Mouse (Mus musculus) cerebellum, adult (tissue): Measurements from ENCODE around the gene Prkg2.

Experiments
- ATAC-seq: cut with Nextera tagmentation; 2 replicates; pipeline ENCODE4 v1.9.2; 2017; ENCODE audit warnings: mild to moderate bottlenecking, moderate library complexity, mixed read lengths; ENCODE audit not compliant: insufficient number of reproducible peaks, low FRiP score, low TSS enrichment

Gene Prkg2

GRCm38 (mm10) chr5:98978316-98978715 is 58.8 kb downstream of the Prkg2 start:
- no peak for ATAC-seq

GRCm38 (mm10) chr5:98975877-98976672 is 61.1 kb downstream of the Prkg2 start:
- no peak for ATAC-seq

GRCm38 (mm10) chr5:98966679-98967078 is 70.5 kb downstream of the Prkg2 start:
- ATAC-seq: no peak

- no peak for ATAC-seq
These were observed 72.0 kb downstream of the Prkg2 start for GRCm38 (mm10) chr5:98965139-98965538.

DNA sequence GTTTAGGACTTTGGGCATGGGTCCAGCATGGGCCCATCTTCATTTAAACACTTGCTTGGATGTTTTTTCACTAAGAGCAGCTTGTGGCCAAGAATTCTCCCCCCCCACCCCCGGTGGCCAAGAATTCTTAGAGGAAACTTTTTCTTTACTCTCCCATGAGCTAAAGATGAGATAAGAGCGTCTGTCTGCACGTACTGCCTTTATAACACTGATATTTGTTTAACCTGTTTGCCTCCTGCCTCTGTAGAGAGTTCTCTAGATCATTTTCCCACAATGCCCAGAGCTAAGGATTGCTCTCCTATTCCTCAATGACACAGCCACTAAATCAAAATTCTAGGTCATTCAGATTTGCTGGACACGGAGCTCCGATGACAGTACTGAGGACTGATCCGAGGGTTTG is 72.8 kb downstream of the Prkg2 start:
- ATAC-seq: no peak

DNA sequence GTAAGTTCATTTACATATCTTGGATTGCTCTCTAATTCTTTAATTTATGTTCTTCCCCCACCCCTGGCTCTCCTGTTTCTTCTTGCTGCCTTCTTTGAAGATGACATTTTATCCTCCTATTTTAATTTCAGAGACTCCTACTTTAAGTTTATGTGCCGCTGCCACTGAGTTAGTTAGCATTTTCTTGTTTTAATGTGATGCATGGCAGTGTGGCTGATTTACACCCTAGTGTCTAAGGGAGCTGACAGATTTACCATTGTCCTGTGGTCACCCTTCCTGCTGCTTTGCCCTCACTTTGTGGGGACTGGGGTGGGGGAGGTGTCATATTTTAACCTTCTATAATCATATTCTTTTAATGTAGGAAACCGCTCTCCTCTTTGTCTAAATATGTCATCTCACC is 74.7 kb downstream of the Prkg2 start:
- ATAC-seq: no peak

- ATAC-seq: no peak
These were observed 81.6 kb downstream of the Prkg2 start for GRCm38 (mm10) chr5:98955576-98955975.

DNA sequence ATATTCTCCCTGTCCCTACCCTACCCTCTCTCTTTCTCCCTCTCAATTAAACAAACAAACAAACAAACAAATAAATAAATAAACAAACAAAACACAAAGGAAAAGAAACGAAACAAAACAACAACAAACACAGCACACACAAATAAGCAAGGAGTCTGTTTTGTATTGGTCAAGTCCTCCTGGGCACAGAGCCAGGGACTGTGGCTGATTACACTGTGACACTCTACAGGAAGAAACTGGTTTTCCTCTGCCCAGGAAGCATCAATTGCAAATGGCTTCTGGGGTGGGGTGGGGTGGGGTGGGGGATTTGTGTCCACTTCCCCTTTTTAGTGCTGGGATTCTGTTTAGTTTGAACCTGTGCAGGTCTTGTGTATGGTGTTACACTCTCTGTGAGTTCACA is 83.8 kb downstream of the Prkg2 start:
- no peak for ATAC-seq

DNA sequence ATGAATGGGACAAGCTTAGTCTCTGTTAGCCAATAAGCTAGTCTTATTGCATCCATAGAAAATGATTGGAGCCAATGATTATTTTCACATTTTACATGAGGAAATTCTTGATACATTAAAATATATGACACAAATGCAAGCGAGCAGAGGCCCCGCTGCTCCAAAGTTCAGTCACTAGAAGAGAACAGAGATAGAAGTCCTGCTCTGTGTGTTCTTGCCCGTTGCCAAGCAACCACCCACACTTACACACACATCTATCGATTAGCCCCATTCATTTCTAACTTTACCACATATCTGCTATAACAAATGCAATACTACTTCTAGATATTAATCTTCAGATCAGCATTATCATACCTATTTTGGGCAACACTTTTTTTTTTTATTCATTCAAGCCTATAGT is 85.6 kb downstream of the Prkg2 start:
- ATAC-seq: no peak

DNA sequence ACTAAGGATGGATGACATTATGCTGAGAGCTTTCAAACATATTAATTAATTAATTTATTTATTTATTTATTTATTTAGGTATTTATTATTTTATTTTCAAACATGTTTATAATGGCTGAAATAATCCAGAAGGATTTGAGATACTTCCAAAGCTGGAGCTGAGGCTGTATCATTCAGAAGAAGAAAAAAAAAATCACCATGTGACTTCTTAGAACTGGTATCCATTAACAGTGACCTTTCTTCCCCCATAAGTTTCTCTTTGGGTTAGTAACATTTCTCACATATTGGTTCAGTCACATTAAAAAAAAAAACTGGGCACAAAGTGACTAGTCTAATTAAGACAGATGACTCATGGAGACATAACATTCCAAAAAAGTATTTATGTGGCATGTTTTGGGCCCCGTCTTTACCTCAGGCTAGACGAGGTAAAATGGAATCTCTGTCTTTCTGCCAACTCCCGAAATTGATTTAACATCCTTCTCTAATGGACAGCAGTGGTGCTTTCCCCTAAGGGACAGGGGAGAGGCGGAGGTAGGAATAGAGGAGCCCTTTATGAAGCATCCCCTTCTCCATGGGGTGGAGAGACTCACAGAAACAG is 86.6 kb downstream of the Prkg2 start:
- ATAC-seq: no peak

DNA sequence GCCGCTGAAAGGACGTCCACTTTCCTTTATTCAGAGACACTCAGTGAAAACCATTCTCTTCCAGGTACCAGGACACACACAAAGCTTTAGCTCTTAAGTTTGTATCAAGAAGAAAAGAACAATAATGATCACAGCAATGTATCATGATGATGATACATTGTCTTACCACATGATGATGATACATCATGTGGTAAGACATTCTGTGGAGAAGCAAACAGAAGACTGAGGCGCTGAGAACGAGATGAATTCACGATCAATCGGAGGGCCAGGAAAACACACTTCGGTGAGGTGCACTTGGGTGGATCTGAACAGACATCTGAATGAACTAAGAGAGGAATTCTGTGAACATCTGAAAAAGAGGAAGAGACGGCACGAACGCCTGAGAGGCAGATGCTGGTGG is 87.4 kb downstream of the Prkg2 start:
- ATAC-seq: no peak

DNA sequence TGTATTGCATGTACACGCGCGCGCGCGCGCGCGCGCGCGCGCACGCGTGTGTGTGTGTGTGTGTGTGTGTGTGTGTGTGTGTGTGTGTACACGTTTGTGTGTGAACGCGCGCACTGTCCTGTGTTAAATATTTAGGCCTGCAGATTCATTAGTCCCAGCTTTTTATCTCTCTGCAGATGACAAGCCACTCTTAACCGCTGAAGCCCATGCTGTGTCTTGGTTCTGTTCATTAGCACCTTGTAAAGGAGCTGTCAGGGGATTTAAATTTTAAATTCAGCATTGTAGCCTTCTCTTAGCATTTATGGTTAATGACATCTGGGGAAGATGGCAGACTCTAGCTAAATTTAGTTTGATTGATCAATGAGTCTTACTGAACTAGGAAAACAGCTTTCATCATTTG is 90.5 kb downstream of the Prkg2 start:
- ATAC-seq: no peak

GRCm38 (mm10) chr5:98946117-98946620 is 91.0 kb downstream of the Prkg2 start:
- ATAC-seq: no peak

DNA sequence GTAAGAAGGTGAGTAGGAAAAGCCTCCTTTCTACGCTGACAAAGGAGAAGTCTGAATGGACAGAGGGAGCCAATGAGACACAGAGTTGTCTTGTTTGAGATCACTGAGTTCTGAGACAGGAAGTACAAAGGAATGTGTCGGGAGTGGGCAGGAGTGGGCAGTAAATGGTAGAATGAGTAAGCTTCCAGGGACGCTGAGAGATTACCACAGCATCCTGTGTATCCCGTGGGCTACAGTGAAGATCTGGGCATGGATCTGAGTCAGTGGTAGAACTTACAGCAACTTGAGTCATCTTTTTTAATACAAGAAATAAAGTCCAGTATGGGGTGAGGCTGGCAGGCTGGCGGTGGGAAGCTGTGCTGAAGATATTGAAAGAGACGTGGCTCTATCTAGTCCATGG is 93.4 kb downstream of the Prkg2 start:
- ATAC-seq: no peak

GRCm38 (mm10) chr5:98940731-98941130 is 96.4 kb downstream of the Prkg2 start:
- no peak for ATAC-seq

DNA sequence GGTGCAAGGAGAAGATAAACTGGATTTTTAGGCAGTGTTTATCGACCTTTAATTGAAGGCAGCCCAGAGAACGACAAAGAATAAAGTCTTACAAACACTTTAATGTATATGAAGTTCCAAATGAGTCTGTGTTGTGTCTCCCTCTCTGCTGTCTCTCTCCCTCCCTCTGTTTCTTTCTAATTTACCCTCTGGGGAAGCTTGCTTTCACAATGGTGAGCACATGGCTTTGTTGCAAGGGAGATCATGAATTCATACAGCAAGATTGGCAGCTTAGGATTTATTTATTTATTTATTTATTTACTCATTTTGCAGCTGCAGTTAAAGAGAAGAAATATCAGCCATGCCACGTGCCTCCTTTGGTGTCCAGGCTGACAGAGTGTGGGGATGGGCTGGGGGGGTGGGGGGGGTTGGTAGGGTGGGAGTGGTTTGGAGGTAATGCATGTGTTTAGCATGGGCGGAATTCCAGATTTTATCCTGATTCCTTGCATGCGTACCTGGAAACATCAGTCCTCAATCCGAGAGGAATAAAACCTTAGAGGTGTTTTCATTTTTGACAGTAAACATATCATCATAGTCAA is 97.4 kb downstream of the Prkg2 start:
- no peak for ATAC-seq

GRCm38 (mm10) chr5:98939116-98939515 is 98.0 kb downstream of the Prkg2 start:
- ATAC-seq: no peak

DNA sequence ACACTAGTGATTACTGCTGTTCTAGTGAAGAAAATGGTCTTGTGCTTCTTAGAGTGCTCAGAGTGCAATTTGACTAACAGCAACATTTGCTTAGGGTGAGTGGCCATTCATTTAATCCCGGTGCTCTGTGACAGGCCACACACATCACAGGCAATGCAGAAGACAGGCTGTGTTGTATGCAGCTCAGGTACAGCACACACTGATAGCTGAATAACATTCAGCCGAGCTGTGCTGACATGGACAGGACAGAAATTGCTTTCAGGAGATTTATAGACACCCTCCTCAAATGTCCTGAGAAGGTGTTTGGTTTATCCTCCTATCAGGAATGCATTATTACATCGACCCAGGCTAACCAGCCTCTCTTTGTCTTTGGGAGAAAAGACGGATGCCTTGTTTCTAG is 99.3 kb downstream of the Prkg2 start:
- ATAC-seq: no peak

- ATAC-seq: no peak
These were observed 100.5 kb downstream of the Prkg2 start for GRCm38 (mm10) chr5:98936650-98937049.

- ATAC-seq: no peak
These were observed 101.2 kb downstream of the Prkg2 start for GRCm38 (mm10) chr5:98935930-98936329.

DNA sequence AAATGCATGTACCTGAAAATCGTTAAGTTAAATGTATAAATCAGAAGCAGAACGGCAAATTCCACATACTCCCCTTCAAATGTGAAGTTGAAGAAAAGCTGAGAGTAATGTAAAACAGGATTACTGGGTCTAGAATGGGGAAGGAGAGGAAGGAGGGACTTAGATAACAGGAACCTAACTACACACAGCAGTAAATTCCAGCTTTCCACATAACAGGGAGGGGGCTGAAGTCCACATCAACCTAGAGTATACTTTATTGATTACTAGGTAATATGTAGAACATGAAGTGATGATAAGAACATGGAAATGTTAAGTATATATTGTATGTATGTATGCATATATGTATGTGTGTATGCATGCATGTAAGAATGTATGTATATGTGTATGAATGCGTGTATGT is 114.2 kb downstream of the Prkg2 start:
- no peak for ATAC-seq

DNA sequence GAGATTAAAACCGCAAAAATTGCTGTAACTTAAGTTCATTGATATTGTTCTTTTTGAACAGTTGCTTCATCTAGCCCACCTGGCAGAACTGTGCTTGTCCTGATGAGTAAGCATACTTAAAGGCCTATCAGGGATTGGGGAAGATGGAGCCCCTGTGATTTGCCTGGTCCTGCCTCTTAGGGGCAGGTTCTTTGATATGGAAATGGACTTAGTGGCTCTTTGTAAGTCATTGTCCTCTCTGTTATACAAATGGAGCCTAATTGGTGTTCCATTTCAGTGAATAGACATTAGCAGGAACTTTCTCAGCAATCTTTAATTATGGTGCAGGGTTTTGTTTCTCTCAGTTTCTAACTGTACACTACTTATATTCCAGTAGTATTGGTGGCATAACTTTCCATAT is 115.5 kb downstream of the Prkg2 start:
- ATAC-seq: no peak
